Mouse (Mus musculus): ENCODE measurements around the gene Tsnax. TPM values are rescaled to one million over a fixed set of nuclear protein-coding genes. Genes with fewer than 3 reads are reported as not detected.

The Tsnax gene
- polyA plus RNA-seq, 1 experiment from 2014 or later = 139 TPM

DNA sequence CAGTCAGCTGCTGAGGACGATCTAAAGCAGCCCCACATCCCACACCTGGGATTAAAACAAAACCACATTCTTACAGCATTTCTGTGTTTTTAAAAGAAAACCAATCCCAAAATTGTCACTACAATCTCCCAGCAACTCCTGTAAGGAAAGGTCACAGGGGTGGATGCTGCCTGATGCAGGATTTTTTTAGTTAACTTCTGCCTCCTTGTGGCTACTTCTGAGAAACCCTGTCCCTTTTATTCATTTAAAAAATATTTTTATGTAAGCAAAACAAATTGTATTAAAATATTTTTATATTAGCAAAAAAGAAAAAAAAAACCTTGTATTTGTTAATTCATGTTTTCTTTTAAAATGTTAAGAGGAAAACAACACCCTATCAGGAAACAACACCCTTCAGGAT, 33.0 kb downstream of the Tsnax start:
- H3K27me3 ChIP-seq = no peaks in the 10 kb centered on the region
- H3K36me3 ChIP-seq = peaks cover under 1% of the 10 kb centered on the region; the same call in 1 of the 2 replicates
- H3K9ac ChIP-seq = no peak overlapping the region
- H3K4me1 ChIP-seq = peaks cover 18% of the 10 kb centered on the region
- no peak for ATAC-seq (ENCODE audit: low FRiP score, low read depth)
- H3K27ac ChIP-seq = no peak overlapping the region
- WGBS = 65% methylated on average over 1 of the region's 1 CpGs
- no peak overlapping the region for H3K4me2 ChIP-seq (replicated peaks)
- H3K4me3 ChIP-seq = no peak overlapping the region
- no peaks in the 10 kb centered on the region for H3K9me3 ChIP-seq

DNA sequence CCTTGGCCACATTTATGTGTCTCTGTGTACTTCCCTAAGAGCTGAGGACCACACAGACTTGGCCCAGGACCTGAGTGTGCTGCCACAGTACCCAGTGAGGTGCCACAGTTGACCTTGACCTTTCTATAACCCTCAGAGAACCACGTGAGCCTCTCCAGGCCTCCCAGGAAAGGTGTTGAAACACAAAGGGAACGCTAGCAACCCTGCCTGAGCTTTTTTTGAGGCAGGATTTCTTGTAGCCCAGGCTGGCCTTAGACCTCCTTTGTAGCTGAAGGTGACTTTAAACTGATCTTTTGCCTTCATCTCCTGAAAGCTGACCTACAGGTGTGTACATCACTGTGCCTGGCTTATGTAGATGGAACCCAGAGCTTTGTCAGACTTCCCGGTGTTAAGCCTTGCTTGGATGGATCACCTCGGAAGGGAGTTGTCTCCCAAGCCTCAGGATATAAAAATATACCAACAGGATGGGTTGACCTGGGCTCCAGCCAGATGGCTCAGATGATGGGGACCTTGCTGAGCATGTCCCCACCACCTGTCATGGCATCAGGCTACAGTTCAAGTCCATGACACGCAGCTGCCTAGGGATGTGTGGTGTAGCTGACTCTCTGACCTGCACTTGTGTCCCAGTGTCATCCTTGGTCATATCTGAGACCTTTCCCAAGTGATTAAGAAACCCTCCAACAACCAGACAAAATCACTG, 36.4 kb downstream of the Tsnax start:
- no peak overlapping the region for H3K9ac ChIP-seq
- ATAC-seq (ENCODE audit: low FRiP score, low read depth) = no peak
- 57% methylated on average over 5 of the region's 5 CpGs for WGBS
- H3K27me3 ChIP-seq = peaks cover 22% of the 10 kb centered on the region
- H3K36me3 ChIP-seq = no peaks in the 10 kb centered on the region
- no peaks in the 10 kb centered on the region for H3K9me3 ChIP-seq
- peaks cover 6% of the 10 kb centered on the region for H3K4me1 ChIP-seq
- no peak overlapping the region for H3K27ac ChIP-seq
- no peak overlapping the region for H3K4me2 ChIP-seq (replicated peaks)
- H3K4me3 ChIP-seq = no peak overlapping the region

DNA sequence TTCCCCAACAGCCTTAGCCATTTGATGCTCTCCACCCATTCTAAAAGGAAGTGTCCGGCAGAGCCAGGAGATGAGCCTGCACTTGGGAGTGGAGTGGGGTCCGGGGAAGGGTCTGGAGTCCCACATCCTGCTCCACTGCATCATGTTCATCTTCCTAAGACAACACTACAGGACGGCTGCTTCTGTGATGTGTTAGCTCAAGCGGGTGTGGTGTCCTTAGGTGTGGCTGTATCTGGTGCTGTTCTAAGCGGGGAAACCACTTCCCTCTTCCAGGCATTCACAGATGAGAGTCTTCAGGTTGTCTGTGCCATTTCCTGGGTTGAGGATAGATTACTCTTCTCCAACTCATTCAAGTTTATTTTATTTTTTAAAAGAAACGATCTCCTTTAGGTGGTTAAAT, 37.0 kb downstream of the Tsnax start:
- Histone ChIP-seq H3K27me3 (peaks cover 28% of the 10 kb centered on the region), H3K4me1 (peaks cover 11% of the 10 kb centered on the region)

GRCm38 (mm10) chr8:125052026-125052425, 39.2 kb downstream of the Tsnax start:
- 21% methylated on average over 2 of the region's 2 CpGs for WGBS
- Histone ChIP-seq H3K4me2 (replicated peaks) (no peak overlapping the region), H3K4me1 (peaks cover 12% of the 10 kb centered on the region), H3K27me3 (peaks cover 39% of the 10 kb centered on the region), H3K4me3 (no peak overlapping the region), H3K36me3 (no peaks in the 10 kb centered on the region), H3K9ac (no peak overlapping the region), H3K9me3 (no peaks in the 10 kb centered on the region), H3K27ac (no peak overlapping the region)
- no peak for ATAC-seq (ENCODE audit: low FRiP score, low read depth)

More for the DNA sequence above, 37.0 kb downstream of the Tsnax start:
- no peak for ATAC-seq (ENCODE audit: low FRiP score, low read depth)
- Histone ChIP-seq H3K9me3 (no peaks in the 10 kb centered on the region), H3K4me2 (replicated peaks) (no peak overlapping the region), H3K36me3 (no peaks in the 10 kb centered on the region), H3K4me3 (no peak overlapping the region), H3K27ac (no peak overlapping the region), H3K9ac (no peak overlapping the region)
- 85% methylated on average over 6 of the region's 6 CpGs for WGBS

DNA sequence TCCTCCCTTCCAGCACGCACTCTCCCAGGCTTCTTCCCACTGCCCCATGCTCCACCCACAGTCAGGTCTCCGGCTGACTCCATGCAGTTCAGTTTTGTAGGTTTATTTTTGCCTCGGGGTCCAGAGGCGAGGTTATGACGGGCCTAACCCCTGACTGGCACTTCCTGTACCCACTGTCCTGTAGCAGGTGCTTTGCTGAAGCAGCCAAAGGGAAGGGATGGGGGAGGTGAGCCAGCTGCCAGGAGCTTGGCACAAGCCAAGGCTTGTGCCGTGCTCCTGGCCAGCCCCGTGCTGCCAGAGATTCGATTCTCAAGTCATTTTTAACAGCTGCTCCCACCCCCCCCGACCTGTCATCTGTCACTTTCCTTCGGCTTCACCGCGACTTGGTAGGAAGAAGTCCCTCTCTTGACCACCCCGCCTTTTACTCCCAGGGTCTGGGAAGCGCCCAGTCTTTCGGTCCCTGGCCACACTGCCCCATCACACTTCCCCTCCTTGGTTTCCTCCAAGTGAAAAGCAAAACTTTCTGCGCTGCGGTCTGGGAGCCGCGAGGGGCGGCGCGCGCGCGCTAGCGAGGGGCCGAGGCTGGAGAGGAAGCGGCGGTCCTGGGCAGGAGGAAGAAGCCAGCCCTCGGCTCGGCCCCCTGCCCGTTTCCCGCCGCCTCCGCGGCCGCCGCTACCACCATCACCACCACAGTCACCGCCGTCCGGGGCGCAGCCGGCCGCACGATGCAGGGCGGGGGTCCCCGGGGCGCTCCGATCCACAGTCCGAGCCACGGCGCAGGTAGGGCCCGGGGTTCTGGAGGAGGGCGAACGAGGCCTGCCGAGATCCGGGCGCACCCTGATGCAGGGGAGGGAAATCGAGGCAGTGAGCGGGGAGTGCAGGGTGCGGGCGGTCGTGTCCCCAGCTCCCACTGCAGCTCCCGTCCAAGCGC, 41.0 kb downstream of the Tsnax start, which contains the start of gene Disc1:
Gene Disc1 (plus strand): TSS at position 691 of the 931 bp plus-strand sequence.
- Histone ChIP-seq H3K27me3 (peaks cover 39% of the 10 kb centered on the region), H3K4me3 (peak within 1 kb of the TSS; percentile 76), H3K36me3 (no peaks in the 10 kb centered on the region), H3K27ac (no peak within 1 kb of the TSS; the same call in 1 of the 2 replicates), H3K4me2 (replicated peaks) (peak within 1 kb of the TSS; percentile 97), H3K4me1 (peaks cover 12% of the 10 kb centered on the region), H3K9ac (peak within 1 kb of the TSS; percentile 84), H3K9me3 (no peaks in the 10 kb centered on the region)
- ATAC-seq (ENCODE audit: low FRiP score, low read depth) = peak; percentile 49; the same call in 1 of the 2 replicates
- WGBS = 3% methylated on average over 57 of the region's 65 CpGs

- peaks cover 39% of the 10 kb centered on the region for H3K27me3 ChIP-seq
- H3K4me3 ChIP-seq = peak overlapping the region; percentile 76
- no peak overlapping the region; the same call in 1 of the 2 replicates for H3K27ac ChIP-seq
- H3K9ac ChIP-seq = peak overlapping the region; percentile 84
- peak; percentile 66; the same call in 1 of the 2 replicates for ATAC-seq (ENCODE audit: low FRiP score, low read depth)
- no peaks in the 10 kb centered on the region for H3K36me3 ChIP-seq
- H3K4me1 ChIP-seq = peaks cover 12% of the 10 kb centered on the region
- H3K4me2 ChIP-seq (replicated peaks) = peak overlapping the region; percentile 97
- H3K9me3 ChIP-seq = no peaks in the 10 kb centered on the region
- WGBS = under 1% methylated on average over 27 of the region's 38 CpGs
These were observed 41.6 kb downstream of the Tsnax start for GRCm38 (mm10) chr8:125054436-125054810.

DNA sequence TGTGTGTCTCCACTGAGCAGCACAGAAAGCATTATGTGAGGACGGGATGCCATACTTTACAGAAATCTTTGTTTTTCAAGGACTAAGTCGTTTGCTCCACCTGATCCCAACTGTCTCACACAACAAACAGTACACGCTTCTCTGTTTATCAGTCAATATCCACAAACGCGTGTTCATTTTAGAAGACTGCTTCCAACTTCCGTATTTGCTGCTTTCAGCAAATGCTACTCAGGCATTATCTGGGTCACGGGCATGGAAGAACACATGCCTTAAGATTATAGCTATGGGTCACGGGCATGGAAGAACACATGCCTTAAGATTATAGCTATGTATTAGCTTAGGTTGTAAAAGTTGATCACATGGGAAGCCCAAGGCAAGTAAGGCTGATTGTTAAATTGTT, 48.1 kb downstream of the Tsnax start:
- no peak for ATAC-seq (ENCODE audit: low FRiP score, low read depth)
- no peaks in the 10 kb centered on the region for H3K36me3 ChIP-seq
- no peak overlapping the region for H3K27ac ChIP-seq
- no peaks in the 10 kb centered on the region for H3K4me1 ChIP-seq
- no peaks in the 10 kb centered on the region for H3K9me3 ChIP-seq
- peaks cover 4% of the 10 kb centered on the region; the same call in 1 of the 2 replicates for H3K27me3 ChIP-seq
- H3K4me3 ChIP-seq = no peak overlapping the region
- H3K4me2 ChIP-seq (replicated peaks) = no peak overlapping the region
- H3K9ac ChIP-seq = no peak overlapping the region
- WGBS = 74% methylated on average over 8 of the region's 8 CpGs

GRCm38 (mm10) chr8:125065596-125065995, 52.8 kb downstream of the Tsnax start:
- Histone ChIP-seq H3K27ac (no peak overlapping the region; the same call in 1 of the 2 replicates), H3K36me3 (no peaks in the 10 kb centered on the region), H3K4me1 (peaks cover 18% of the 10 kb centered on the region), H3K4me2 (replicated peaks) (no peak overlapping the region), H3K9ac (no peak overlapping the region), H3K27me3 (peaks cover 4% of the 10 kb centered on the region; the same call in 1 of the 2 replicates), H3K9me3 (no peaks in the 10 kb centered on the region), H3K4me3 (no peak overlapping the region)
- WGBS = 76% methylated on average over 6 of the region's 6 CpGs
- ATAC-seq (ENCODE audit: low FRiP score, low read depth) = no peak

DNA sequence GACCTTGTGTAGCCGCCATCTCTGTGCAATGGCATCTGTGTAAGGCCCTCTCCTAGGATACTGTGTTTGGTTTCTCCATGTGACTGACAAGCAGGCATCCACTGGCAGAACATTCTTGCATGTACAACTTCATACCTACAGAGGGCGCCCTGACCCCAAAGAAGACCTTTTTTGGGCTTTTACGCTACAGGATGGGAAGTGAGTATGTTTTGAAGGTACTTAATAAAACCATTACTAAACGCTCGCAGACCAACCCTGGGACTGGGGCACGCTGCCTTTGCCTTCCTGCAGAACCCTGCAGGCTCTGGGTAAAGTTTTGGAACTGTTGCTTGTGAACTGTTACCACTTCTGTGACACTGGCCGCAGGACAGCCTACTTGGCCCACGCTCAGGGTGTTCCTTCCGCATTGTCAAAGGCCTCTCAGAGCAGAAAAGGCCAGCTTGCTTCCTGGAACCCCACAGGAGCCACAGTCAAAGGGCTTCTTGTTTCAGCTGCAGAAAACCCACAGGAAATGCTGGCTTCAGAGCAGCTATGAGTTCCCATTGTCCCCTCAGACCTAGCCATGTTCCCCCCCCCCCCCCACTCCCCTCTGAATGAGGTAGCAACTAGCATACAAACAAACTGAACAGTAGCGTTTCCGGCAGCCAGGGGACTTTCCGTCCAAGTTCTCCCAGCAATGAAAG, 54.3 kb downstream of the Tsnax start:
- no peak overlapping the region for H3K4me3 ChIP-seq
- peak overlapping the region; percentile 42 for H3K4me2 ChIP-seq (replicated peaks)
- peaks cover 4% of the 10 kb centered on the region; the same call in 1 of the 2 replicates for H3K27me3 ChIP-seq
- ATAC-seq (ENCODE audit: low FRiP score, low read depth) = peak; percentile 51; the same call in 1 of the 2 replicates
- peaks cover 18% of the 10 kb centered on the region for H3K4me1 ChIP-seq
- no peaks in the 10 kb centered on the region for H3K36me3 ChIP-seq
- no peak overlapping the region for H3K9ac ChIP-seq
- no peaks in the 10 kb centered on the region for H3K9me3 ChIP-seq
- 32% methylated on average over 12 of the region's 12 CpGs for WGBS
- H3K27ac ChIP-seq = peak overlapping the region; percentile 48; the same call in 1 of the 2 replicates

- Histone ChIP-seq H3K36me3 (no peaks in the 10 kb centered on the region), H3K4me3 (no peak overlapping the region), H3K27ac (peak overlapping the region; percentile 22; the same call in 1 of the 2 replicates), H3K9ac (no peak overlapping the region), H3K4me2 (replicated peaks) (no peak overlapping the region), H3K4me1 (peaks cover 18% of the 10 kb centered on the region), H3K27me3 (peaks cover 4% of the 10 kb centered on the region; the same call in 1 of the 2 replicates), H3K9me3 (no peaks in the 10 kb centered on the region)
- WGBS = 83% methylated on average over 9 of the region's 9 CpGs
- ATAC-seq (ENCODE audit: low FRiP score, low read depth) = no peak
These were observed 54.8 kb downstream of the Tsnax start for GRCm38 (mm10) chr8:125067596-125067960.

- no peak overlapping the region for H3K27ac ChIP-seq
- H3K9ac ChIP-seq = no peak overlapping the region
- no peak overlapping the region for H3K4me2 ChIP-seq (replicated peaks)
- H3K27me3 ChIP-seq = peaks cover 4% of the 10 kb centered on the region; the same call in 1 of the 2 replicates
- ATAC-seq (ENCODE audit: low FRiP score, low read depth) = no peak
- H3K9me3 ChIP-seq = no peaks in the 10 kb centered on the region
- no peaks in the 10 kb centered on the region for H3K36me3 ChIP-seq
- H3K4me3 ChIP-seq = no peak overlapping the region
- peaks cover 18% of the 10 kb centered on the region for H3K4me1 ChIP-seq
- 85% methylated on average over 6 of the region's 6 CpGs for WGBS
These were observed 55.5 kb downstream of the Tsnax start for GRCm38 (mm10) chr8:125068146-125068905.

Data from limb, embryonic 13.5 days (tissue).